Mouse (Mus musculus) CH12.LX (cell line): Measurements from ENCODE around the gene Inhbe. TPM values are rescaled to one million over a fixed set of nuclear protein-coding genes. Genes with fewer than 3 reads are reported as not detected.

Experiments
- DNase-seq: peaks from one replicate; pipeline ENCODE4 v3.0.0-alpha.2; 2013; ENCODE audit errors: extremely low read depth
- H3K27ac ChIP-seq: 2 replicates; pipeline ENCODE4 v1.5.1; 2012; ENCODE audit warnings: low read depth, mild to moderate bottlenecking, control low read depth, moderate library complexity; ENCODE audit not compliant: insufficient read depth
- H3K27me3 ChIP-seq: replicated peaks from 2 replicates; pipeline ENCODE3; 2012; ENCODE audit warnings: inconsistent platforms
- H3K36me3 ChIP-seq, 2 experiments: replicated peaks in 1 of 2; 2 replicates each; pipeline versions ENCODE3 to v1.6.1; 2012; ENCODE audit warnings: inconsistent platforms in 1 of 2, low read length in 1 of 2, mild to moderate bottlenecking in 1 of 2, mixed read lengths in 1 of 2, moderate library complexity in 1 of 2; ENCODE audit not compliant: control insufficient read depth in 1 of 2, insufficient read depth in 1 of 2
- H3K4me1 ChIP-seq, 2 experiments: 2 replicates each; pipeline ENCODE4 v1.6.1; 2012; ENCODE audit warnings: inconsistent platforms in 1 of 2, moderate library complexity in 1 of 2; ENCODE audit not compliant: insufficient read depth in 2 of 2, control insufficient read depth in 1 of 2
- H3K4me2 ChIP-seq: 2 replicates; pipeline ENCODE4 v1.6.1; 2012; ENCODE audit warnings: low read depth, mild to moderate bottlenecking, control low read depth; ENCODE audit not compliant: poor library complexity, insufficient read depth, severe bottlenecking
- H3K4me3 ChIP-seq, 3 experiments: fragments of 150-350 bp in 1 of 3; sonication (generic) in 1 of 3; replicated peaks in 1 of 3; 2 replicates each; pipeline versions ENCODE3 to v1.5.1; 2011 to 2012; ENCODE audit warnings: low read depth in 2 of 3, low read length in 2 of 3, mild to moderate bottlenecking in 2 of 3, moderate library complexity in 2 of 3, control low read depth in 1 of 3, improper control_type of control experiment in 1 of 3, inconsistent platforms in 1 of 3, mixed read lengths in 1 of 3; ENCODE audit not compliant: poor library complexity in 1 of 3
- H3K79me2 ChIP-seq: replicated peaks from 2 replicates; pipeline ENCODE4 v1.6.1; 2012; ENCODE audit warnings: mild to moderate bottlenecking, moderate library complexity; ENCODE audit not compliant: control insufficient read depth, poor library complexity, insufficient read depth, severe bottlenecking; ENCODE audit errors: extremely low read depth
- H3K9ac ChIP-seq: 2 replicates; pipeline ENCODE4 v1.6.1; 2012; ENCODE audit warnings: low read depth, mild to moderate bottlenecking, control low read depth, moderate library complexity; ENCODE audit not compliant: insufficient read depth
- H3K9me3 ChIP-seq: replicated peaks from 2 replicates; pipeline ENCODE3; 2012; ENCODE audit warnings: low read length, inconsistent platforms, mixed read lengths
- BHLHE40 ChIP-seq: IDR thresholded peaks from 2 replicates; pipeline ENCODE4 v1.6.1; 2011; ENCODE audit warnings: mild to moderate bottlenecking, low read depth, low read length, improper control_type of control experiment
- CTCF ChIP-seq, 2 experiments: IDR thresholded peaks in 1 of 2; conservative IDR thresholded peaks in 1 of 2; 2 replicates each; pipeline ENCODE4 v1.5.1; 2011 to 2012; ENCODE audit warnings: low read depth in 2 of 2, low read length in 2 of 2, improper control_type of control experiment in 1 of 2, inconsistent platforms in 1 of 2, mild to moderate bottlenecking in 1 of 2, moderate library complexity in 1 of 2
- E2F4 ChIP-seq: IDR thresholded peaks from 2 replicates; pipeline ENCODE4 v1.6.1; 2011; ENCODE audit warnings: low read depth, low read length, improper control_type of control experiment; ENCODE audit not compliant: insufficient replicate concordance
- ELF1 ChIP-seq: IDR thresholded peaks from 2 replicates; pipeline ENCODE4 v1.6.1; 2014; ENCODE audit warnings: low read depth, mild to moderate bottlenecking, inconsistent platforms, low read length, improper control_type of control experiment
- ETS1 ChIP-seq: conservative IDR thresholded peaks from 2 replicates; pipeline ENCODE4 v1.6.1; 2012; ENCODE audit warnings: low read depth, mild to moderate bottlenecking, inconsistent platforms, low read length, improper control_type of control experiment, moderate library complexity
- GABPA ChIP-seq: IDR thresholded peaks from 2 replicates; pipeline ENCODE4 v1.6.1; 2012; ENCODE audit warnings: low read depth, low read length, improper control_type of control experiment, inconsistent platforms; ENCODE audit not compliant: insufficient replicate concordance
- IRF4 ChIP-seq: IDR thresholded peaks from 2 replicates; pipeline ENCODE4 v1.6.1; 2014; ENCODE audit warnings: low read depth, mild to moderate bottlenecking, inconsistent platforms, low read length, improper control_type of control experiment
- JUN ChIP-seq: IDR thresholded peaks from 2 replicates; pipeline ENCODE4 v1.6.1; 2011; ENCODE audit warnings: low read depth, mild to moderate bottlenecking, low read length, improper control_type of control experiment, moderate library complexity; ENCODE audit not compliant: insufficient read depth
- KAT2A ChIP-seq: IDR thresholded peaks from 2 replicates; pipeline ENCODE4 v1.6.1; 2012; ENCODE audit warnings: low read length, improper control_type of control experiment, inconsistent platforms; ENCODE audit not compliant: insufficient replicate concordance
- MAFK ChIP-seq: IDR thresholded peaks from 2 replicates; pipeline ENCODE4 v1.6.1; 2011; ENCODE audit warnings: low read length, improper control_type of control experiment; ENCODE audit not compliant: insufficient replicate concordance
- MAX ChIP-seq: IDR thresholded peaks from 2 replicates; pipeline ENCODE4 v1.6.1; 2011; ENCODE audit warnings: low read length, improper control_type of control experiment
- MEF2A ChIP-seq: IDR thresholded peaks from 2 replicates; pipeline ENCODE4 v1.6.1; 2014; ENCODE audit warnings: low read depth, mild to moderate bottlenecking, inconsistent platforms, low read length, improper control_type of control experiment, borderline replicate concordance
- MXI1 ChIP-seq: IDR thresholded peaks from 2 replicates; pipeline ENCODE4 v1.6.1; 2011; ENCODE audit warnings: mild to moderate bottlenecking, low read depth, low read length, improper control_type of control experiment
- MYC ChIP-seq: IDR thresholded peaks from 2 replicates; pipeline ENCODE4 v1.6.1; 2011; ENCODE audit warnings: low read depth, mild to moderate bottlenecking, improper control_type of control experiment, low read length
- NRF1 ChIP-seq: IDR thresholded peaks from 2 replicates; pipeline ENCODE4 v1.6.1; 2014; ENCODE audit warnings: low read depth, mild to moderate bottlenecking, inconsistent platforms, low read length, improper control_type of control experiment, moderate library complexity
- PAX5 ChIP-seq: IDR thresholded peaks from 2 replicates; pipeline ENCODE4 v1.6.1; 2012; ENCODE audit warnings: low read length, inconsistent platforms, mixed read lengths
- POLR2AphosphoS2 ChIP-seq: IDR thresholded peaks from 2 replicates; pipeline ENCODE4 v1.6.1; 2011; ENCODE audit warnings: low read depth, low read length, improper control_type of control experiment
- RAD21 ChIP-seq: IDR thresholded peaks from 2 replicates; pipeline ENCODE4 v1.6.1; 2011; ENCODE audit warnings: low read depth, mild to moderate bottlenecking, low read length, improper control_type of control experiment, moderate library complexity
- SMC3 ChIP-seq: IDR thresholded peaks from 2 replicates; pipeline ENCODE4 v1.6.1; 2011; ENCODE audit warnings: low read depth, low read length, improper control_type of control experiment
- TBP ChIP-seq: conservative IDR thresholded peaks from 2 replicates; pipeline ENCODE4 v1.6.1; 2011; ENCODE audit warnings: low read depth, low read length, improper control_type of control experiment
- TCF12 ChIP-seq: IDR thresholded peaks from 2 replicates; pipeline ENCODE4 v1.6.1; 2014; ENCODE audit warnings: low read depth, mild to moderate bottlenecking, inconsistent platforms, low read length, improper control_type of control experiment
- UBTF ChIP-seq: IDR thresholded peaks from 2 replicates; pipeline ENCODE4 v1.6.1; 2012; ENCODE audit warnings: low read depth, mild to moderate bottlenecking, inconsistent platforms, low read length, improper control_type of control experiment, moderate library complexity
- USF1 ChIP-seq: IDR thresholded peaks from 2 replicates; pipeline ENCODE4 v1.6.1; 2014; ENCODE audit warnings: low read depth, mild to moderate bottlenecking, inconsistent platforms, low read length, improper control_type of control experiment
- USF2 ChIP-seq: conservative IDR thresholded peaks from 2 replicates; pipeline ENCODE4 v1.6.1; 2011; ENCODE audit warnings: low read depth, low read length, improper control_type of control experiment
- ZC3H11A ChIP-seq: IDR thresholded peaks from 2 replicates; pipeline ENCODE4 v1.6.1; 2012; ENCODE audit warnings: low read depth, mild to moderate bottlenecking, inconsistent platforms, low read length, improper control_type of control experiment
- ZNF384 ChIP-seq: IDR thresholded peaks from 2 replicates; pipeline ENCODE4 v1.6.1; 2012; ENCODE audit warnings: low read depth, low read length, improper control_type of control experiment, inconsistent platforms
- dilution Hi-C: fragments of 300-500 bp; cut with MboI; formaldehyde crosslinking; loops from 2 replicates; pipeline ENCODE4 v1.14.3; 2020; ENCODE audit warnings: low sequenced_read_pairs; ENCODE audit not compliant: extremely low pct_unique_long_range_greater_than_20kb, extremely low pct_ligation_motif_present
- in situ Hi-C: fragments of 300-500 bp; cut with MboI; formaldehyde crosslinking; loops from 3 replicates; pipeline ENCODE4 v1.14.3; 2019; ENCODE audit warnings: low sequenced_read_pairs, low pct_ligation_motif_present, low pct_unique_long_range_greater_than_20kb, mixed read lengths
- polyA plus RNA-seq: library from polyadenylated mRNA; unstranded; fragments of >175 nt; gene quantifications from 2 replicates; pipeline ENCODE4 v1.2.1, GENCODE M21; 2012; ENCODE audit warnings: low read depth; ENCODE audit not compliant: insufficient read length
- total RNA-seq, 2 experiments: library from RNA; depleted of rRNA; stranded (reverse); fragments of 300-350 nt in 1 of 2; fragments of >200 nt in 1 of 2; gene quantifications; 2 replicates each; pipeline ENCODE4 v1.2.3; 2012 to 2014

The Inhbe gene
- total and polyA plus RNA-seq, 3 experiments = 0.83 to 2.6 (median 0.89) TPM

DNA sequence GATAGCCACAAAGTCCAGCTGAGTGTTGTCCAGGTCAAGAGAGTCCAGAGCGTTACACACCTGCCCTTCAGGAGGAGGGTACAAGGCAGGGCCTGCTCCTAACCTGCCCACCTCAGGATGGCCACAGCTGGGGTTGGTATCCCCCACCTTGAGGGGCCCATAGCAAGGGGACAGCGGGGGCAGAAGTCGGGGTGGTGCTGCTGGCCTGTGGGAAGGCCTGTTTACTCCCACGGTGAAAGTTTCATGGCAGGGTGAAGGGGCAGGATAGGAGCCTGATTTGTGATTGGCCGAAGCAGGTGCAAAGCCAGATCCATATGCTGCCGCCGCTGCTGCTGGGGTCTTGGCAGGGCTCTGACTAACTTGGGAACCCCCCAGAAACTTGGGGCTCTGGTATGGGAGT, 24.0 kb downstream of the Inhbe start:
- Histone ChIP-seq H3K27ac (no peak overlapping the region), H3K9ac (no peak overlapping the region), H3K27me3 (no peaks in the 10 kb centered on the region), H3K9me3 (no peaks in the 10 kb centered on the region), H3K79me2 (no peaks in the 10 kb centered on the region), H3K4me2 (no peak overlapping the region), H3K4me3 (no peak overlapping the region), H3K36me3 (peaks cover 36 to 72% of the 10 kb centered on the region in 2 experiments), H3K4me1 (peaks cover 0 to 13% of the 10 kb centered on the region in 2 experiments; a peak in 2 of 4 replicates)
- dilution Hi-C loops (no loop called here), in situ Hi-C loops (no loop called here)
- TF ChIP-seq ELF1 (no peak), ZNF384 (no peak), SMC3 (no peak), TCF12 (no peak), POLR2AphosphoS2 (no peak), PAX5 (no peak), MEF2A (no peak), ZC3H11A (no peak), E2F4 (no peak), CTCF (conservative IDR thresholded peaks at IDR 0.05 in 1 of 2, IDR thresholded peaks at IDR 0.05 in 1 of 2; ENCODE audit: low read depth in 2 of 2, low read length in 2 of 2) (no peak), GABPA (no peak), JUN (no peak), MXI1 (no peak), ETS1 (no peak), RAD21 (no peak), NRF1 (no peak), TBP (no peak), MAFK (no peak), IRF4 (no peak)
- DNase-seq = no peak

DNA sequence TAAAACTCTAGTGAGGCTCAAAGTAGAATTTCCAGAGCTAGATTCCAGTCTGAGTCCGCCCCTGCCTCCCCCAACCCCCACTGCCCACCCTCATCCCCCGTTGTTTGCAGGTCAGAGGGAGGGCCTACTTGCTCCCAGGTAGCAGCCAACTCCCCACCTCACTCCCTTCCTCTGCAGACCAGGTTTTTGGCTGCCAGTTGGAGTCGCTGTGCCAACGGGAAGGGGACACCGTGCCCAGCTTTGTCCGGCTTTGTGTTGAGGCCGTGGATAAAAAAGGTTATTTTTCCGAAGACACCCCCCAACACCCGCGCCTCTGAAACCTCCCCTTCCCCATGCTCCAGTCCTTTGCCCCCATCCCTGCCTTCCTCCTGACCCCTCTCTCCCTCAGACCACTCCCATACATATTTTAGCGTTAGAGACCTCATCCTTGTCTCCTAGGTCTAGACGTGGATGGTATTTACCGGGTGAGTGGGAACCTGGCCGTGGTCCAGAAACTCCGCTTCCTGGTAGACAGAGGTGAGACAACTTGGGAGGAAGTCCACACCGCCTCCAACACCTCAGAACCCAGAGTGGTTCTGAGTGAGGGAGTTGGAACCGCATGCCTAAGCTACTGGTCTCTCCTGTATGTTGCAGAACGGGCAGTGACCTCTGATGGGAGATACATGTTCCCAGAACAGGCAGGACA, 26.6 kb downstream of the Inhbe start:
- in situ Hi-C loops = no loop called here
- peaks cover 5 to 26% of the 10 kb centered on the region in 2 experiments for H3K4me1 ChIP-seq
- peaks cover 36 to 72% of the 10 kb centered on the region in 2 experiments for H3K36me3 ChIP-seq
- no peak overlapping the region for H3K4me2 ChIP-seq
- H3K27ac ChIP-seq = no peak overlapping the region
- H3K4me3 ChIP-seq = no peak overlapping the region
- dilution Hi-C loops = no loop called here
- no peaks in the 10 kb centered on the region for H3K27me3 ChIP-seq
- TF ChIP-seq TBP = no peak
- no peak for TF ChIP-seq USF2
- TF ChIP-seq KAT2A = no peak
- TF ChIP-seq ELF1 = no peak
- no peak for TF ChIP-seq GABPA
- no peak for TF ChIP-seq MAFK
- TF ChIP-seq MAX = no peak
- no peak for TF ChIP-seq ETS1
- no peak for TF ChIP-seq POLR2AphosphoS2
- TF ChIP-seq ZC3H11A = no peak
- TF ChIP-seq JUN = no peak
- TF ChIP-seq UBTF = no peak
- no peak for TF ChIP-seq MYC
- TF ChIP-seq SMC3 = no peak
- no peak for TF ChIP-seq IRF4
- no peak for TF ChIP-seq USF1
- no peak for TF ChIP-seq BHLHE40
- DNase-seq = no peak
- H3K9ac ChIP-seq = no peak overlapping the region
- no peaks in the 10 kb centered on the region for H3K79me2 ChIP-seq
- no peaks in the 10 kb centered on the region for H3K9me3 ChIP-seq
